Mouse (Mus musculus) liver, embryonic 15.5 days (tissue): ENCODE data around the gene Muc1. TPM values are rescaled to one million over a fixed set of nuclear protein-coding genes. Genes with fewer than 3 reads are reported as not detected.

Source experiments
- ATAC-seq: fragments of 200-750 bp; cut with Nextera tagmentation; 2 replicates; pipeline ENCODE4 v1.8.0; 2017; ENCODE audit warnings: moderate number of reproducible peaks, mild to moderate bottlenecking, moderate library complexity; ENCODE audit not compliant: insufficient read depth
- H3K27ac ChIP-seq: fragments of 300-500 bp; sonication (generic); replicated peaks from 2 replicates; pipeline ENCODE4 v1.5.1; 2015; ENCODE audit warnings: mild to moderate bottlenecking, inconsistent platforms
- H3K27me3 ChIP-seq: fragments of 300-500 bp; sonication (generic); 2 replicates; pipeline ENCODE4 v1.6.1; 2015; ENCODE audit warnings: mild to moderate bottlenecking, inconsistent platforms
- H3K36me3 ChIP-seq: fragments of 300-500 bp; sonication (generic); replicated peaks from 2 replicates; pipeline ENCODE4 v1.6.1; 2015; ENCODE audit warnings: moderate library complexity, mild to moderate bottlenecking, inconsistent platforms
- H3K4me1 ChIP-seq: fragments of 300-500 bp; sonication (generic); replicated peaks from 2 replicates; pipeline ENCODE4 v1.6.1; 2015; ENCODE audit warnings: inconsistent platforms
- H3K4me2 ChIP-seq: fragments of 300-500 bp; sonication (generic); 2 replicates; pipeline ENCODE4 v1.6.1; 2015; ENCODE audit warnings: moderate library complexity, mild to moderate bottlenecking, inconsistent platforms
- H3K4me3 ChIP-seq: fragments of 300-500 bp; sonication (generic); replicated peaks from 2 replicates; pipeline ENCODE4 v1.5.1; 2015; ENCODE audit warnings: mild to moderate bottlenecking, inconsistent platforms
- H3K9ac ChIP-seq: fragments of 300-500 bp; sonication (generic); 2 replicates; pipeline ENCODE4 v1.6.1; 2015; ENCODE audit warnings: moderate library complexity, mild to moderate bottlenecking, inconsistent platforms
- H3K9me3 ChIP-seq: fragments of 300-500 bp; sonication (generic); replicated peaks from 2 replicates; pipeline ENCODE4 v1.6.1; 2016; ENCODE audit warnings: inconsistent platforms
- WGBS: fragments of 180-500 bp; shearing (Covaris S2); methylation state at CpG from one replicate; pipeline ENCODE4 v1.1.7; 2015; ENCODE audit warnings: mixed read lengths; ENCODE audit not compliant: insufficient replicate concordance; 5-methylcytosine and 5-hydroxymethylcytosine counted together
- polyA plus RNA-seq: library from polyadenylated mRNA; unstranded; fragments of >200 nt; fragmentation: Nextera tagmentation; extraction: Ambion mirVana; gene quantifications from 2 replicates; pipeline ENCODE4 v1.2.1, GENCODE M21; 2015

Muc1 gene
- polyA plus RNA-seq, 1 experiment from 2014 or later, result not detected

GRCm38 (mm10) chr3:89250435-89251040 lies 21.7 kb downstream of the Muc1 start:
- no peak overlapping the region for H3K27ac ChIP-seq
- H3K4me1 ChIP-seq, result peaks cover 42% of the 10 kb centered on the region
- H3K27me3 ChIP-seq, result peaks cover 48% of the 10 kb centered on the region
- no peaks in the 10 kb centered on the region for H3K9me3 ChIP-seq
- no peak overlapping the region for H3K9ac ChIP-seq
- WGBS, result 14% methylated on average over 7 of the region's 7 CpGs
- H3K4me3 ChIP-seq, result no peak overlapping the region
- ATAC-seq, result no peak
- H3K4me2 ChIP-seq, result no peak overlapping the region; the same call in 1 of the 2 replicates
- no peaks in the 10 kb centered on the region; the same call in 1 of the 2 replicates for H3K36me3 ChIP-seq

DNA sequence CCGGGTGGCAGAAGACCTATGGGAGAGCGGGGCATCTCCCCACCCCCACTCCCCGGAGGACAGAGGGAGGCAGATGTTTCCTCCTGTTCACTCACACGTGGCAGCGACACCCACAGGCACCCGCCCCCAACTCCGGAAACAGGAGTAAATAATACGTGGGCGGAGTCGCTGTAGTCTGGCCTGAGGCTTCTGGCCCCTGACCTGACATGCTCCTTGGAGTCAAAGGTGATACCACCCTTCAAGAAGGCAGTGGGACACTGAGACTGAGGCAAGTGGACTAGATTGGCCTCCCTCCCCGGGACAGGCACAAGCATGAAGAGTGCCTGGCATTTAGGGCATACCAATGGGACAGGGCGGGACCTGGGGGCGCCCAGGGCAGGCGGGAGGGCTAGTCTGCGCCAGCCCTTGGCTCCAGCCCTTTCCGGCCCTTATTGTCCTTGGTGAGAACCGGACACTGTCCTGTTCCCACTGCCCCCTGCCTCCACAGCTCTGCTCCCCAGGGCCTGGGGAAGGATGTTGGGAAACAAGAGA lies 22.6 kb downstream of the Muc1 start:
- no peak overlapping the region for H3K9ac ChIP-seq
- peaks cover 46% of the 10 kb centered on the region for H3K27me3 ChIP-seq
- WGBS, result 5% methylated on average over 17 of the region's 17 CpGs
- no peaks in the 10 kb centered on the region for H3K9me3 ChIP-seq
- peak overlapping the region; percentile 6; the same call in 1 of the 2 replicates for H3K4me3 ChIP-seq
- no peak overlapping the region for H3K27ac ChIP-seq
- no peaks in the 10 kb centered on the region; the same call in 1 of the 2 replicates for H3K36me3 ChIP-seq
- peak overlapping the region; percentile 42 for H3K4me2 ChIP-seq
- H3K4me1 ChIP-seq, result peaks cover 33% of the 10 kb centered on the region
- peak; percentile 40 for ATAC-seq

DNA sequence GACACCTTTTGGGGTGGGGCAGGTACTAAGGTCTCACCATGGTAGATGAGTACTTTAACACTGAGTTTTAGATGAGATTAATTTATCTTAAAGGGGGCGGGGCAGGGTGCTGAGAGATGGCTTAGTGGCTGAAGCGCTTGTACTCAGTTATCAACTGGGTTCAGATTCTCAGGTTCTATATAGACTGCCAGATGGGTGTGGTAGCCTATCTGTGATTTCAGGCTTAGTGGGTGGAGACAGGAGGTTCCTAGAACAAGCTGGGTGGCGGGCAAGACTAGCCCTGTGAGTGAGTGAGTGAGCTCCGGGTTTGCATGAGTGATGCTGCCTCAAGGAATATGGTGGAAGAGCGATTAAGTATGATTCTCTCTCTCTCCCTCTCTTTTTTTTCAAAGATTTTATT lies 26.1 kb downstream of the Muc1 start:
- Histone ChIP-seq H3K4me2 (no peak overlapping the region), H3K4me1 (peaks cover 17% of the 10 kb centered on the region), H3K27ac (no peak overlapping the region), H3K27me3 (peaks cover 66% of the 10 kb centered on the region), H3K4me3 (no peak overlapping the region), H3K36me3 (no peaks in the 10 kb centered on the region), H3K9me3 (no peaks in the 10 kb centered on the region), H3K9ac (no peak overlapping the region)
- ATAC-seq, result no peak
- WGBS, result 38% methylated on average over 5 of the region's 5 CpGs

DNA sequence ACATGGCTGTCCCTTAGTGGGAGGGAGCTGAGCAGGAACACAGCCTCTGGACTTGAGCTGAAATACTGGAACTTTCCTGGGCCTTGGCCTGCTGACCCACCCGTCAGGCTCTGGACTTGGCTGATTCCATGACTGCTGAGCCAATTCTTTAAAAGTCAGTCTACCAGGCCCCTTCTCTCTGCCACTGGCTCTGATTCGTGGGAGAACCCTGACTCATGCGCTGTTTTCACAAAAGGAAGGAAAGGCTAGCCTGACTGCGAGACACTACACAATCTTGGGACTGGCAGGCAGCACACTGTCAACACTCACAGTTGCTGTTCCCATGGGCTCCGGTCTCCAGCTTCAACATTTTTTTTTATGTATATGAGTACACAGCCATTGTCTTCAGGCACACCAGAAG lies 27.3 kb downstream of the Muc1 start:
- Histone ChIP-seq H3K27me3 (peaks cover 56% of the 10 kb centered on the region), H3K36me3 (no peaks in the 10 kb centered on the region), H3K9me3 (no peaks in the 10 kb centered on the region), H3K4me1 (peaks cover 10% of the 10 kb centered on the region), H3K4me2 (no peak overlapping the region), H3K4me3 (no peak overlapping the region), H3K9ac (no peak overlapping the region), H3K27ac (no peak overlapping the region)
- ATAC-seq, result no peak
- 50% methylated on average over 5 of the region's 5 CpGs for WGBS

DNA sequence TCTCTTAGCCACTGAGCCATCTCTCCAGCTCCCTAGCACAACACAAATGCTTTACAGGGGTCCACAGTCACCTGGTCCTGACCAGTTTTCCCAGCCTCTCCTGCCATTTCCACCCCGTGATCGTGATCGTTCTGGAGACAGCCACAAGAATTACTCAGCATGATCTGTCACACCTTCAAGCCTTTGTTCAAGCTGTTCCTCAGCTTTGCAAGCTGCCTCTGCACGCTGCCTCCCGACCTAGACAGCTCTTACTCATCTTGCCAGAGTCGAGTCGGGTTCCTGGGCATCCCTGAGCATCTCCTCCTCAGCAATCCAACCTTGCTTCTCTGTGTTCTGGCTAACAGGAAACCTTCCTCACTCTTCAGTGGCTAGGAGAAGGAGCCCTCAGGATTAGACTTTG lies 30.2 kb downstream of the Muc1 start, which contains the start of gene Dpm3:
Gene Dpm3, plus strand, starts transcription at position 283 of the 400 bp plus-strand sequence.
- WGBS, result 46% methylated on average over 7 of the region's 7 CpGs
- H3K27me3 ChIP-seq, result peaks cover 36% of the 10 kb centered on the region
- no peak within 1 kb of the TSS for H3K27ac ChIP-seq
- no peak within 1 kb of the TSS for H3K9ac ChIP-seq
- H3K4me2 ChIP-seq, result no peak within 1 kb of the TSS
- peaks cover 5% of the 10 kb centered on the region for H3K4me1 ChIP-seq
- no peak within 1 kb of the TSS for H3K4me3 ChIP-seq
- H3K9me3 ChIP-seq, result no peaks in the 10 kb centered on the region
- ATAC-seq, result no peak
- H3K36me3 ChIP-seq, result no peaks in the 10 kb centered on the region

DNA sequence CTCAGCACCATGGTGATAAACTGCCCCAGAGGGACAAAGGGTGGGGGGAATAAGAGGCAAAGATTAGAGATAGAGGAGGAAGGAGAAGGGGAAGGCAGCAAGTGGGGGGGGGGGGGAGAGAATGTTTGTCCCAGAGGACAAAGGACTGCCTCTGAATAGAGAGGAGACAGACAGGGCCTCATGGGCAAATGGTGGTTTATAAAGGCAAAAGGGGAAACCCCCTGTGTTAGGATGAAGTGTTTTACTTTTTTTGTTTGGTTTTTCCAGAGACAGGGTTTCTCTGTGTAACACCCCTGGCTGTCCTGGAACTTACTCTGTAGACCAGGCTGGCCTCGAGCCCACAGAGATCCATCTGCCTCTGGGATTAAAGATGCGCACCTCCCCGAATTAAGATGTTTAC lies 31.4 kb downstream of the Muc1 start:
- Histone ChIP-seq H3K4me2 (no peak overlapping the region), H3K9ac (no peak overlapping the region), H3K4me1 (no peaks in the 10 kb centered on the region), H3K9me3 (no peaks in the 10 kb centered on the region), H3K4me3 (no peak overlapping the region), H3K36me3 (no peaks in the 10 kb centered on the region), H3K27ac (no peak overlapping the region), H3K27me3 (peaks cover 33% of the 10 kb centered on the region)
- WGBS, result 67% methylated on average over 3 of the region's 3 CpGs
- ATAC-seq, result no peak

- no peak overlapping the region for H3K4me2 ChIP-seq
- WGBS, result 42% methylated on average over 10 of the region's 10 CpGs
- no peaks in the 10 kb centered on the region for H3K9me3 ChIP-seq
- no peak for ATAC-seq
- H3K27me3 ChIP-seq, result peaks cover 22% of the 10 kb centered on the region
- no peak overlapping the region for H3K9ac ChIP-seq
- peaks cover 12% of the 10 kb centered on the region for H3K4me1 ChIP-seq
- H3K27ac ChIP-seq, result no peak overlapping the region
- H3K4me3 ChIP-seq, result no peak overlapping the region
- H3K36me3 ChIP-seq, result no peaks in the 10 kb centered on the region
Measured at GRCm38 (mm10) chr3:89262417-89262816, 33.6 kb downstream of the Muc1 start.

- peak overlapping the region; percentile 73 for H3K9ac ChIP-seq
- no peaks in the 10 kb centered on the region for H3K9me3 ChIP-seq
- 0% methylated on average over 20 of the region's 20 CpGs for WGBS
- ATAC-seq, result peak; percentile 79
- peaks cover 41% of the 10 kb centered on the region for H3K4me1 ChIP-seq
- H3K4me2 ChIP-seq, result peak overlapping the region; percentile 84
- peak overlapping the region; percentile 43 for H3K27ac ChIP-seq
- peaks cover 10% of the 10 kb centered on the region for H3K27me3 ChIP-seq
- H3K36me3 ChIP-seq, result no peaks in the 10 kb centered on the region
- H3K4me3 ChIP-seq, result peak overlapping the region; percentile 69
Measured at GRCm38 (mm10) chr3:89266439-89266893, 37.6 kb downstream of the Muc1 start.

DNA sequence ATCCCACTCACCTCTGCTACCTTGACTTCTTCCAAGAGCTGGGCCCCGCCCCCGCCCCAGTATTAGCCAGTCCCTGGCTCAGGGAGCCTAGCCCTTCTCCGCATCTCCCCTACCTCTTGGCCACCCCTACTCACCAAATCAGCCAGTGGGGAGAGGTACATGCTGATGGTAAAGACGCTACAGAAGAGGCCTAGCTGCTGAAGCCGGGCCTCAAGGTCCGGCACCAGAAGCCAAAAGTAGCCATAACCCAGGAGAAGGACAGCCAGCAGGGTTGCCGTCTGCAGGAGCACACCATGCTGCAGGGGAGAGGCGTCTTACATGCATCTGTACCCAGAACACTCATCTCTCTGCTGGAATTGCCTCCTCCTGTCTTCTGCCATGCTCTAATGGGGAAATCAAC lies 40.1 kb downstream of the Muc1 start:
- no peak overlapping the region for H3K27ac ChIP-seq
- no peaks in the 10 kb centered on the region for H3K36me3 ChIP-seq
- no peaks in the 10 kb centered on the region for H3K9me3 ChIP-seq
- 81% methylated on average over 8 of the region's 8 CpGs for WGBS
- H3K27me3 ChIP-seq, result peaks cover 12% of the 10 kb centered on the region
- H3K4me2 ChIP-seq, result peak overlapping the region; percentile 76
- H3K4me3 ChIP-seq, result 0 out of 2 replicates have a peak overlapping the region, but pooled peaks have one; percentile 63
- no peak overlapping the region for H3K9ac ChIP-seq
- peaks cover 41% of the 10 kb centered on the region for H3K4me1 ChIP-seq
- ATAC-seq, result no peak

- WGBS, result 2% methylated on average over 39 of the region's 39 CpGs
- peak; percentile 43; the same call in 1 of the 2 replicates for ATAC-seq
- peak within 1 kb of the TSS; percentile 31; the same call in 1 of the 2 replicates for H3K27ac ChIP-seq
Measured at GRCm38 (mm10) chr3:89270051-89270755, 41.3 kb downstream of the Muc1 start, which contains the start of gene Slc50a1. Slc50a1 (minus strand) TSS chr3:89270570.

GRCm38 (mm10) chr3:89270891-89271290 lies 42.0 kb downstream of the Muc1 start:
- no peak overlapping the region for H3K9ac ChIP-seq

More at GRCm38 (mm10) chr3:89270051-89270755, 41.3 kb downstream of the Muc1 start, which contains the start of gene Slc50a1:
- no peaks in the 10 kb centered on the region for H3K9me3 ChIP-seq
- no peaks in the 10 kb centered on the region for H3K36me3 ChIP-seq
- peak within 1 kb of the TSS; percentile 76 for H3K4me2 ChIP-seq
- peaks cover 41% of the 10 kb centered on the region for H3K4me1 ChIP-seq
- H3K4me3 ChIP-seq, result peak within 1 kb of the TSS; percentile 63
- peak within 1 kb of the TSS; percentile 48 for H3K9ac ChIP-seq
- H3K27me3 ChIP-seq, result peaks cover 12% of the 10 kb centered on the region

More at GRCm38 (mm10) chr3:89270891-89271290, 42.0 kb downstream of the Muc1 start:
- Histone ChIP-seq H3K4me1 (peaks cover 41% of the 10 kb centered on the region), H3K27ac (no peak overlapping the region), H3K4me2 (peak overlapping the region; percentile 76), H3K9me3 (no peaks in the 10 kb centered on the region), H3K36me3 (no peaks in the 10 kb centered on the region), H3K4me3 (no peak overlapping the region), H3K27me3 (peaks cover 18% of the 10 kb centered on the region)
- WGBS, result 65% methylated on average over 6 of the region's 6 CpGs
- no peak for ATAC-seq
